Mouse (Mus musculus): Measurements from ENCODE around the gene Npb. TPM values are rescaled to one million over a fixed set of nuclear protein-coding genes. Genes with fewer than 3 reads are reported as not detected.

Npb gene
- polyA plus RNA-seq, 1 experiment from 2014 or later, result 3.6 TPM

Small RNAs within 50 kb of the gene (microRNA-seq; reads per million reads assigned to microRNA genes)
- 2.5 reads per million for gene Mir6936 (ENCODE audit: borderline number of aligned reads)

Other genes starting within 250 kb of the Npb start
- 0.29 TPM in 1 of 2 replicates, not detected in the other for gene Fscn2, start 246.9 kb upstream of the Npb start, polyA plus RNA-seq (2014; fragmentation: Nextera tagmentation; extraction: Ambion mirVana)
- gene Faap100, start 229.7 kb upstream of the Npb start, polyA plus RNA-seq (2014; fragmentation: Nextera tagmentation; extraction: Ambion mirVana), result 22.8 and 23.2 TPM in 2 replicates
- gene Nploc4, start 170.8 kb upstream of the Npb start, polyA plus RNA-seq (2014; fragmentation: Nextera tagmentation; extraction: Ambion mirVana), result 44.5 and 47.2 TPM in 2 replicates
- 0.10 TPM in 1 of 2 replicates, not detected in the other for gene Tspan10, start 165.8 kb upstream of the Npb start, polyA plus RNA-seq (2014; fragmentation: Nextera tagmentation; extraction: Ambion mirVana)
- gene Pde6g, start 155.0 kb upstream of the Npb start, polyA plus RNA-seq (2014; fragmentation: Nextera tagmentation; extraction: Ambion mirVana), result 0.18 and 0.51 TPM in 2 replicates
- gene Oxld1, start 150.4 kb upstream of the Npb start, polyA plus RNA-seq (2014; fragmentation: Nextera tagmentation; extraction: Ambion mirVana), result 12.7 and 16.8 TPM in 2 replicates
- gene Ccdc137, start 150.4 kb upstream of the Npb start, polyA plus RNA-seq (2014; fragmentation: Nextera tagmentation; extraction: Ambion mirVana), result 51.5 and 52.0 TPM in 2 replicates
- gene Arl16, start 140.9 kb upstream of the Npb start, polyA plus RNA-seq (2014; fragmentation: Nextera tagmentation; extraction: Ambion mirVana), result 39.1 and 40.2 TPM in 2 replicates
- 252 and 266 TPM in 2 replicates for gene Mrpl12, start 123.9 kb upstream of the Npb start, polyA plus RNA-seq (2014; fragmentation: Nextera tagmentation; extraction: Ambion mirVana)
- 65.5 and 70.6 TPM in 2 replicates for gene Slc25a10, start 116.6 kb upstream of the Npb start, polyA plus RNA-seq (2014; fragmentation: Nextera tagmentation; extraction: Ambion mirVana)
- 7.6 and 7.7 TPM in 2 replicates for gene Gcgr, start 77.8 kb upstream of the Npb start, polyA plus RNA-seq (2014; fragmentation: Nextera tagmentation; extraction: Ambion mirVana)
- gene Mcrip1, start 58.8 kb upstream of the Npb start, polyA plus RNA-seq (2014; fragmentation: Nextera tagmentation; extraction: Ambion mirVana), result 117 and 123 TPM in 2 replicates
- not detected in 2 replicates for gene Ppp1r27, start 57.3 kb upstream of the Npb start, polyA plus RNA-seq (2014; fragmentation: Nextera tagmentation; extraction: Ambion mirVana)
- 648 and 680 TPM in 2 replicates for gene P4hb, start 35.2 kb upstream of the Npb start, polyA plus RNA-seq (2014; fragmentation: Nextera tagmentation; extraction: Ambion mirVana)
- gene Arhgdia, start 26.9 kb upstream of the Npb start, polyA plus RNA-seq (2014; fragmentation: Nextera tagmentation; extraction: Ambion mirVana), result 557 and 561 TPM in 2 replicates
- gene Alyref, start 10.1 kb upstream of the Npb start, polyA plus RNA-seq (2014; fragmentation: Nextera tagmentation; extraction: Ambion mirVana), result 601 and 617 TPM in 2 replicates
- 200 and 208 TPM in 2 replicates for gene Anapc11, start 10.1 kb upstream of the Npb start, polyA plus RNA-seq (2014; fragmentation: Nextera tagmentation; extraction: Ambion mirVana)
- 165 and 175 TPM in 2 replicates for gene Pcyt2, start 9.5 kb downstream of the Npb start, polyA plus RNA-seq (2014; fragmentation: Nextera tagmentation; extraction: Ambion mirVana)
- gene Sirt7, start 16.8 kb downstream of the Npb start, polyA plus RNA-seq (2014; fragmentation: Nextera tagmentation; extraction: Ambion mirVana), result 48.6 and 54.8 TPM in 2 replicates
- gene Mafg, start 25.1 kb downstream of the Npb start, polyA plus RNA-seq (2014; fragmentation: Nextera tagmentation; extraction: Ambion mirVana), result 32.6 and 34.8 TPM in 2 replicates
- gene Pycr1, start 35.3 kb downstream of the Npb start, polyA plus RNA-seq (2014; fragmentation: Nextera tagmentation; extraction: Ambion mirVana), result 18.5 and 21.2 TPM in 2 replicates
- gene Myadml2, start 39.7 kb downstream of the Npb start, polyA plus RNA-seq (2014; fragmentation: Nextera tagmentation; extraction: Ambion mirVana), result 0.34 and 0.60 TPM in 2 replicates
- gene Notum, start 52.7 kb downstream of the Npb start, polyA plus RNA-seq (2014; fragmentation: Nextera tagmentation; extraction: Ambion mirVana), result 0.51 and 0.52 TPM in 2 replicates
- 83.7 and 97.1 TPM in 2 replicates for gene Aspscr1, start 64.5 kb downstream of the Npb start, polyA plus RNA-seq (2014; fragmentation: Nextera tagmentation; extraction: Ambion mirVana)
- 178 and 192 TPM in 2 replicates for gene Cenpx, start 105.3 kb downstream of the Npb start, polyA plus RNA-seq (2014; fragmentation: Nextera tagmentation; extraction: Ambion mirVana)
- 34.2 and 38.3 TPM in 2 replicates for gene Lrrc45, start 105.4 kb downstream of the Npb start, polyA plus RNA-seq (2014; fragmentation: Nextera tagmentation; extraction: Ambion mirVana)
- gene Rac3, start 113.0 kb downstream of the Npb start, polyA plus RNA-seq (2014; fragmentation: Nextera tagmentation; extraction: Ambion mirVana), result 1.2 and 1.8 TPM in 2 replicates
- 12.9 and 13.2 TPM in 2 replicates for gene Dcxr, start 118.8 kb downstream of the Npb start, polyA plus RNA-seq (2014; fragmentation: Nextera tagmentation; extraction: Ambion mirVana)
- 0.22 and 0.32 TPM in 2 replicates for gene Cbr2, start 123.6 kb downstream of the Npb start, polyA plus RNA-seq (2014; fragmentation: Nextera tagmentation; extraction: Ambion mirVana)
- 11.4 and 17.5 TPM in 2 replicates for gene Hmga1b, start 154.3 kb downstream of the Npb start, polyA plus RNA-seq (2014; fragmentation: Nextera tagmentation; extraction: Ambion mirVana)
- gene Rfng, start 175.7 kb downstream of the Npb start, polyA plus RNA-seq (2014; fragmentation: Nextera tagmentation; extraction: Ambion mirVana), result 30.3 and 33.4 TPM in 2 replicates
- 209 and 210 TPM in 2 replicates for gene Gps1, start 175.8 kb downstream of the Npb start, polyA plus RNA-seq (2014; fragmentation: Nextera tagmentation; extraction: Ambion mirVana)
- 132 and 139 TPM in 2 replicates for gene Dus1l, start 187.9 kb downstream of the Npb start, polyA plus RNA-seq (2014; fragmentation: Nextera tagmentation; extraction: Ambion mirVana)
- 71.3 and 80.0 TPM in 2 replicates for gene Fasn, start 216.1 kb downstream of the Npb start, polyA plus RNA-seq (2014; fragmentation: Nextera tagmentation; extraction: Ambion mirVana)

Data from liver, embryonic 11.5 days (tissue).